Mouse (Mus musculus): ENCODE measurements at regions not wholly inside any gene's neighbourhood (a gene's known extent, or its start where the extent isn't known, plus 50 kb on each side); places are given as distances from the start of the nearest gene placed in this dataset.

DNA sequence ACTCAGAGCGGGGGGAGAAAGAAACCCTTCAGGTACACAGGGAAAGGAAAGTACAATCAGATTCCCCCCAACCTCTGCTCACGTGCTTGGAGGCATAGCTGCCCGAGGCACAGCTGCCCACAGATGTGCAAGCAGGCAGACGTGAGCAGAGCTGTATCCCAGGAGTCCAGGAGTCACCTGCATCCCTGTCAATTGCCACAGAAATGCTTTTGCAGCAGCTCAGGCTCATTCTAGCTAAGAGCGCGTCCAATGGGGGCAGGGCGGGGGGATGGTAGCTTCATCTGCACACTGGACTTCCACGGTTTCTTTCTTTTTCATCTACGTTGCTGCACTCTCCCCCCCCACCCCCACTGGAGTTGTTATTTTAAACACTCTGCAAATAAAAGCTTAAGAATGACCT lies 66.0 kb upstream of the Fat4 start:
- Histone ChIP-seq H3K4me2 (no peak overlapping the region), H3K27me3 (no peaks in the 10 kb centered on the region)

GRCm38 (mm10) chr3:38820315-38820714 lies 66.4 kb upstream of the Fat4 start:
- H3K27ac ChIP-seq = no peak overlapping the region
- WGBS = 71% methylated on average over 7 of the region's 7 CpGs

More for the DNA sequence above, 66.0 kb upstream of the Fat4 start:
- Histone ChIP-seq H3K9ac (no peak overlapping the region), H3K36me3 (no peaks in the 10 kb centered on the region), H3K4me1 (replicated peaks) (no peaks in the 10 kb centered on the region), H3K27ac (no peak overlapping the region), H3K9me3 (replicated peaks) (no peaks in the 10 kb centered on the region), H3K4me3 (no peak overlapping the region)
- no peak for ATAC-seq (replicated peaks; ENCODE audit: insufficient number of reproducible peaks, insufficient read depth, low FRiP score, low read depth)
- 63% methylated on average over 9 of the region's 9 CpGs for WGBS

DNA sequence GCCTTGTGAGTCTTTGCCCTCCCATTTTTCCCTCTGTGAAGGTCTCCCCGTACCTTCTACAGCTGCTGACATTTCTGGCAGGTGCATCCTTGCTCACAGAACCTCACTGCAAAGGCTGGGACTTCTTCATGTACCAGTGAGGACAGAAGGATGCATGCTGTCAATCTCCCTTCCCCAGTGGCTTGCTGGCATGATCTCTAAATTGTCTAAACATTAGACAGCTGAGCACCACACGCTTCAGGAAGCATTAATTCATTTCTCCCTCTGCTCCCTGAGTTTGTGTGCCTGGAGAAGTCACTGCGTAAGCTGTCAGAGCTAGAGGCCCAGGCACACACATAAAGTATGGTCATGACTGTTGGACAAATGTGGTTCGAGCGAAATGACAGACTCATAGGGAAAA lies 69.1 kb upstream of the Fat4 start:
- H3K4me3 ChIP-seq = no peak overlapping the region

More at GRCm38 (mm10) chr3:38820315-38820714, 66.4 kb upstream of the Fat4 start:
- no peaks in the 10 kb centered on the region for H3K36me3 ChIP-seq
- H3K9me3 ChIP-seq (replicated peaks) = no peaks in the 10 kb centered on the region
- no peak overlapping the region for H3K4me2 ChIP-seq
- no peak overlapping the region for H3K4me3 ChIP-seq
- no peaks in the 10 kb centered on the region for H3K4me1 ChIP-seq (replicated peaks)
- H3K9ac ChIP-seq = no peak overlapping the region
- H3K27me3 ChIP-seq = no peaks in the 10 kb centered on the region
- ATAC-seq (replicated peaks; ENCODE audit: insufficient number of reproducible peaks, insufficient read depth, low FRiP score, low read depth) = peak; percentile 58

DNA sequence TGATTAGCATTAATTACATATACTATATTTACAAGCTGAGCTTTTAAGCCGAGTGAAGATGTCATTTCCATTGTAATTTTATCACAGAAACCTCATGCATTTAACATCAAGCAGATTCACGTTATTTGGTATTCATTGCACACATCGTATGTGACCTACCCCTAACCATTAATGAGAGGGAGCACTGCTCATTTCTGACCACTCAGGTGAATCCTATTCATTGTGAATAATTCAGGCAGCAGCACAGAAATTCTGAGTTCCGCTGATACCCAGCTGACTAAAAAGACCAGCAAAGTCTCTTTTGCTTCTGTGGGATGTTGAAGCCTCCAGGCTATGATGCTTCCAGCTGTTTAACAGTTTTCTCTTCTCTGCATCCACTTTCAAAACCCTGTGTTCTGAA lies 74.3 kb upstream of the Fat4 start:
- Histone ChIP-seq H3K4me1 (replicated peaks) (no peaks in the 10 kb centered on the region), H3K36me3 (no peaks in the 10 kb centered on the region), H3K4me2 (no peak overlapping the region), H3K4me3 (no peak overlapping the region), H3K27me3 (no peaks in the 10 kb centered on the region), H3K9ac (no peak overlapping the region), H3K9me3 (replicated peaks) (no peaks in the 10 kb centered on the region), H3K27ac (no peak overlapping the region)
- WGBS = 83% methylated on average over 4 of the region's 4 CpGs
- ATAC-seq (replicated peaks; ENCODE audit: insufficient number of reproducible peaks, insufficient read depth, low FRiP score, low read depth) = no peak

More for the DNA sequence above, 69.1 kb upstream of the Fat4 start:
- Histone ChIP-seq H3K4me2 (no peak overlapping the region), H3K27ac (no peak overlapping the region), H3K36me3 (no peaks in the 10 kb centered on the region), H3K27me3 (no peaks in the 10 kb centered on the region), H3K9ac (no peak overlapping the region), H3K4me1 (replicated peaks) (no peaks in the 10 kb centered on the region), H3K9me3 (replicated peaks) (no peaks in the 10 kb centered on the region)
- no peak for ATAC-seq (replicated peaks; ENCODE audit: insufficient number of reproducible peaks, insufficient read depth, low FRiP score, low read depth)
- 74% methylated on average over 5 of the region's 5 CpGs for WGBS

DNA sequence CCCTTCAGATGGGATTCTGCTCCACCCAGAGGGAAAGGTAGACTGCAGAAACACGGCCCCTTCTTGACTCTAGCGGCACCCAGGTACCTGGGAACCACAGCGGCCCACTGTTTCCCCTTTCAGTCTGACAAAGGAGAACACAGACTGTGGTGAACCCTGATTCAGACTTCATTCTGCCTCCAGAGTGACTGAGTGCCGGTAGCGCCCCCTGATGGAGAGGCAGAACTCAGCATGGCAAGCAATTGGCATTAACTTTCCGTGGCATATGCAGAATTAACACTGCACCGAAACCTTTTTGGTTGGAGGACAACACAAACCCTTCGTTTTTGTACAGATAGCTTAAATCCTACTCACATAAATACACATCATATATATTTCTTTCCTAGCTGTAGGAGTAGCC lies 75.1 kb upstream of the Fat4 start:
- no peaks in the 10 kb centered on the region for H3K4me1 ChIP-seq (replicated peaks)
- H3K9me3 ChIP-seq (replicated peaks) = no peaks in the 10 kb centered on the region
- 79% methylated on average over 8 of the region's 8 CpGs for WGBS
- no peak overlapping the region for H3K4me2 ChIP-seq
- no peak overlapping the region for H3K27ac ChIP-seq
- H3K4me3 ChIP-seq = no peak overlapping the region
- no peaks in the 10 kb centered on the region for H3K27me3 ChIP-seq
- ATAC-seq (replicated peaks; ENCODE audit: insufficient number of reproducible peaks, insufficient read depth, low FRiP score, low read depth) = no peak
- no peaks in the 10 kb centered on the region for H3K36me3 ChIP-seq
- H3K9ac ChIP-seq = no peak overlapping the region

DNA sequence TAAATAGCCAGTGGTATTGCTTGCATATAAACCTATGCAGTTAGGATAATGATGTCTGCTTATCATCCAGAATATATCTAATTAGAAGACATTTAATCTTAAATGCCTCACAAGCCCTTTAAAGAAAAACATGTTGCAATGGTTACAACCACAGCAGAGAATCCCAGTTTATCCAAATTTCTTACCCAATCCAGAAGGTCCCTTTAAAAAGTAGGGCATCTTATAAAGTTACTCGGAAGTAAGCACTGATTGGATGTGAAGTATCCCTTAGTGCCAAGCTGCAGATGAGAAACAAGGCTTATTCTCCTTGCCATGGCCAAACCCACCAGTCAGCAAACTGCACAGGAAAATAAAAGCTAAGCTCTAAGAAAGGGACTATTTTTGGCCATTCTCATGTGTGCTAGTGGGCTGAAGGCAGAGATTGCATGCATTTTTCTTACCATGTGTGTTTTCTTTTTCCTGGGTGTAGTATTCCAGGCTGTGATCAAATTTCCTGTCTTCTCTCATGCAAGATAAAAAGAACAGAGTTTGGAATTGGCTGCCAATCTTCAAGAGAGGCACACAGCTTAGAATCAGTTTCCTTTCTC lies 80.2 kb upstream of the Fat4 start:
- no peaks in the 10 kb centered on the region for H3K36me3 ChIP-seq
- no peak overlapping the region for H3K4me2 ChIP-seq
- no peak for ATAC-seq (replicated peaks; ENCODE audit: insufficient number of reproducible peaks, insufficient read depth, low FRiP score, low read depth)
- no peak overlapping the region for H3K27ac ChIP-seq
- 66% methylated on average over 1 of the region's 1 CpGs for WGBS
- no peak overlapping the region for H3K4me3 ChIP-seq
- no peaks in the 10 kb centered on the region for H3K27me3 ChIP-seq
- H3K4me1 ChIP-seq (replicated peaks) = no peaks in the 10 kb centered on the region
- H3K9me3 ChIP-seq (replicated peaks) = no peaks in the 10 kb centered on the region
- no peak overlapping the region for H3K9ac ChIP-seq

GRCm38 (mm10) chr3:38806036-38806435 lies 80.7 kb upstream of the Fat4 start:
- 73% methylated on average over 5 of the region's 5 CpGs for WGBS
- H3K4me2 ChIP-seq = no peak overlapping the region
- no peak overlapping the region for H3K4me3 ChIP-seq
- no peaks in the 10 kb centered on the region for H3K36me3 ChIP-seq
- no peak overlapping the region for H3K27ac ChIP-seq
- no peaks in the 10 kb centered on the region for H3K4me1 ChIP-seq (replicated peaks)
- no peak for ATAC-seq (replicated peaks; ENCODE audit: insufficient number of reproducible peaks, insufficient read depth, low FRiP score, low read depth)
- no peak overlapping the region for H3K9ac ChIP-seq
- H3K27me3 ChIP-seq = no peaks in the 10 kb centered on the region
- H3K9me3 ChIP-seq (replicated peaks) = no peaks in the 10 kb centered on the region

GRCm38 (mm10) chr3:38795646-38796301 lies 91.0 kb upstream of the Fat4 start:
- H3K4me1 ChIP-seq (replicated peaks) = no peaks in the 10 kb centered on the region
- H3K27ac ChIP-seq = no peak overlapping the region
- H3K27me3 ChIP-seq = no peaks in the 10 kb centered on the region
- H3K36me3 ChIP-seq = no peaks in the 10 kb centered on the region
- no peaks in the 10 kb centered on the region for H3K9me3 ChIP-seq (replicated peaks)
- H3K9ac ChIP-seq = no peak overlapping the region
- no peak overlapping the region for H3K4me3 ChIP-seq
- H3K4me2 ChIP-seq = no peak overlapping the region
- no peak for ATAC-seq (replicated peaks; ENCODE audit: insufficient number of reproducible peaks, insufficient read depth, low FRiP score, low read depth)
- 83% methylated on average over 11 of the region's 11 CpGs for whole genome bisulfite sequencing

DNA sequence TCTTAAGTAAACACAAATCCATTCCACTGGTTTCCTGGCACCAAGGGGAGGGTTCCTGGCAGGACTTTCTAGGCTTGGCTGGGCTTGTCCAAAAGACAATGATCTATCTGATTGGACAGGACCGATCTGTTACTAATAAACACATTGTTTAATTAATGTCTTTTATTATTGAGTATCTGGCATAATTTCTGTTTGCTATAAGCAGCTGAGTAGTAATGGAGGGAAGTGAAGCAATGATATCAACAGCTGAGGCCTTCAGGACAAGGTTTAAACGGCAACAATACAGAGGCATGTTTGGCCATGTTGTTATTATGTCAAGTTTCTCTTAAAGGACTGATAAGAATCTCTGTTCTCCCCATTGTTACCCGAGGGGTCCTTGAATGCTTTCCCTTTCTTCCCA lies 93.5 kb upstream of the Fat4 start:
- no peak overlapping the region for H3K27ac ChIP-seq
- H3K4me2 ChIP-seq = no peak overlapping the region
- H3K27me3 ChIP-seq = no peaks in the 10 kb centered on the region
- ATAC-seq (replicated peaks; ENCODE audit: insufficient number of reproducible peaks, insufficient read depth, low FRiP score, low read depth) = no peak
- no peaks in the 10 kb centered on the region for H3K36me3 ChIP-seq
- no peaks in the 10 kb centered on the region for H3K4me1 ChIP-seq (replicated peaks)
- H3K4me3 ChIP-seq = no peak overlapping the region
- no peak overlapping the region for H3K9ac ChIP-seq
- WGBS = 65% methylated on average over 3 of the region's 3 CpGs
- H3K9me3 ChIP-seq (replicated peaks) = no peaks in the 10 kb centered on the region

DNA sequence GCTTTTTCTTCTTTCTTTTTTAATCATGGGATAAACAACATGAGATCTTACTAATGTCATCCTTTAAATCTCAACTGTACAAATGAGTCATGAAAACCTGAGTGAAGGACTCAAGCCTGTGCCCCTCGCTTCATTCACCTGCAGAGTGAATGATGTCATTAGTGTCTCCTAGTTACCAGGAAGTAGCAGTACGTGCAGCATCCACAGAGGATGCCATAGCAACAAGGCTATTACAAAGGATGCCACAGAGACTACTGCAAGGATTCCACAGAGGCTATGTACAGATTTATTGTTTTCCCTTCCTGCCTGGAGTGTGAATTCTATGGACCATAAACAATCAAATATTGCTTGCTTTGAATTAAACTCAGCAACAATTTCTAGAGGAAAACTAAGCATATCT lies 98.0 kb upstream of the Fat4 start:
- 63% methylated on average over 2 of the region's 2 CpGs for WGBS

GRCm38 (mm10) chr3:38783711-38784110 lies 103.0 kb upstream of the Fat4 start:
- Histone ChIP-seq H3K4me3 (no peak overlapping the region), H3K4me1 (replicated peaks) (no peaks in the 10 kb centered on the region), H3K9ac (no peak overlapping the region), H3K27ac (no peak overlapping the region), H3K36me3 (no peaks in the 10 kb centered on the region), H3K9me3 (replicated peaks) (no peaks in the 10 kb centered on the region), H3K27me3 (no peaks in the 10 kb centered on the region), H3K4me2 (no peak overlapping the region)
- WGBS = 75% methylated on average over 6 of the region's 6 CpGs
- no peak for ATAC-seq (replicated peaks; ENCODE audit: insufficient number of reproducible peaks, insufficient read depth, low FRiP score, low read depth)

More for the DNA sequence above, 98.0 kb upstream of the Fat4 start:
- no peak for ATAC-seq (replicated peaks; ENCODE audit: insufficient number of reproducible peaks, insufficient read depth, low FRiP score, low read depth)
- Histone ChIP-seq H3K27ac (no peak overlapping the region), H3K9me3 (replicated peaks) (no peaks in the 10 kb centered on the region), H3K9ac (no peak overlapping the region), H3K4me3 (no peak overlapping the region), H3K4me1 (replicated peaks) (no peaks in the 10 kb centered on the region), H3K4me2 (no peak overlapping the region), H3K36me3 (no peaks in the 10 kb centered on the region), H3K27me3 (no peaks in the 10 kb centered on the region)

DNA sequence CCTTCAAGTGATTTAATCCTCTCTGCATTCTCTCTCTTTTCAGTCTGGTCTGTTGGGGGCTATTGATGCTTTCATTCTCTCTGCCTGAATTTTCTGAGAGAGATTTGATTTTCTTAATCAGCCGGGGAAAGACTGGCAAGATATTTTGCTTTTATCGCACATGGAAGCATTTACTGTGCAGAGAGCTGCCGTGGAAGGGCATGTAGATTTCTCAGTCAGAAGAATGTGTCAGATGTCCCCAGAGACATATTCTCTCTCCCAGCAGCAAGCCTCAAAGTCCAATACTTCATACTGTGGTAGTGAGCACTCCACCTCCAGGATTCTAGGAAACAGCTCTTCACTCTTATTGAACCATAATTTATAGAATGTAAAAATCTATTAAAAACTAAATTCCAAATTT lies 103.7 kb upstream of the Fat4 start:
- ATAC-seq (replicated peaks; ENCODE audit: insufficient number of reproducible peaks, insufficient read depth, low FRiP score, low read depth) = no peak
- Histone ChIP-seq H3K4me1 (replicated peaks) (no peaks in the 10 kb centered on the region), H3K4me3 (no peak overlapping the region), H3K27me3 (no peaks in the 10 kb centered on the region), H3K27ac (no peak overlapping the region), H3K4me2 (no peak overlapping the region), H3K36me3 (no peaks in the 10 kb centered on the region), H3K9me3 (replicated peaks) (no peaks in the 10 kb centered on the region), H3K9ac (no peak overlapping the region)
- 55% methylated on average over 3 of the region's 3 CpGs for WGBS
